Mouse (Mus musculus) cerebellum, adult 2 months (tissue): ENCODE data around the gene Dpysl5.

ENCODE experiments used
- CTCF ChIP-seq: fragments of 200-500 bp; IDR thresholded peaks from 2 replicates; pipeline ENCODE4 v1.5.1; 2011; ENCODE audit warnings: low read depth, mild to moderate bottlenecking, control low read depth, low read length, moderate library complexity, borderline replicate concordance; ENCODE audit not compliant: insufficient read depth
- POLR2A ChIP-seq: fragments of 200-500 bp; IDR thresholded peaks from 2 replicates; pipeline ENCODE4 v1.6.1; 2011; ENCODE audit warnings: low read length, control low read depth, borderline replicate concordance; ENCODE audit not compliant: insufficient read depth

DNA sequence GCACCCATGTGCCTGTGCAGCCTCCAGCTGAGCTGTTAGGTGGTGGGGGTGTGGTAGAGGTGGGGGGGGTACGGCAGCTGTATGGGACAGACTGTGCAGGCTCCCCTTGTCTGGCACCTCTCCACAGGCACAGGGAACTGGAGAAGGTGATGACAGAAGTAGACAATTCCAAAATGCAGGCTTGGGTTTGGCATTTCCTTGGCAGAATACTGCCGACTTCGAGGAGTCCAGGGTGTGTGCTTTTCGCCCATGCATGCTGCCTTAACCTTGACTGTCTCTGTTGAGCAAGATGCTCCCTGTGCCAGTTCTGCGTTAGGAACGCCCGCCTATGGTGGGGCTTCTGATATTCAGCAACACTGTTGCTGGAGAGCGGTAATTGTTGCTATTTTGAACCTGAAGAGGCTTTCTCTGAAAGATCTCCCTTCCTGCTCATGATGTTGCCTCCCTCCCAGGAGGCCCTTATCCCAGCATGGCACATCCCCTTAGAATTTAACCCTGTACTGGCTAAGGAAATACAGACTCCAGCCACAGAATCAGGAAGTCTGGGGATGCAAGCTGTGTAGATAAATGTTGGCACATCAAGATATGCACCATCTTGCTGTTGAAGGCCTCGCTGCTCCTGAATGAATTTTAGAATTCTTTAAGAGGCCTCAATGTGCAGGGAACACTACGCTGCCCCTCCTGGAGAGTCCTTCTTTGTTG, 26.9 kb downstream of the Dpysl5 start:
- TF ChIP-seq CTCF (no peak), POLR2A (no peak)
